Mouse (Mus musculus): ENCODE results near the gene Smarca2. TPM values are rescaled to one million over a fixed set of nuclear protein-coding genes. Genes with fewer than 3 reads are reported as not detected.

Gene Smarca2
- total and polyA plus RNA-seq, 2 experiments, result 23.9 to 79.7 TPM

DNA sequence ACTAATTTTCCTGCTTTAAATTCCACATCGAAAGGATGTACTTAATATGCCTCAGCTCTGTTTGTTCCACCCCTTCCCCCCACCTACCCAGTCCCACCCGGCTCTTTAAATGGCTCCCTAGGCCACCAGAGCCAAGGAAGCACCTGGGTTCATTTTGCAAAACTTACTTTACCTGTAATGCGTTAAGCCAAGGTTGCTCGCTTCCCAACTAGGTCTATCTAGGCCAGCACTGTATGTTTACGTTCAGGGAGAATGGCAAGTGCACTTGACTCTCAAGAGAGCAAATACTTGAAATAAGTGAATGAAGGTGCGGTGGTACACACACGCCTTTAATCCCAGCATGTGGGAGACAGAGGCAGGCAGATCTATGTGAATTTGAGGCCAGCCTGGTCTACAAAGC is 140.7 kb downstream of the Smarca2 start:
- no peak overlapping the region for H3K27ac ChIP-seq (replicated peaks; ENCODE audit: insufficient read depth, low read depth, low read length)
- no peak overlapping the region for H3K4me3 ChIP-seq (ENCODE audit: insufficient read depth, low read depth, low read length)
- TF ChIP-seq CTCF (IDR thresholded peaks at IDR 0.05; ENCODE audit: low read depth, low read length) (no peak), POLR2A (IDR thresholded peaks at IDR 0.05; ENCODE audit: extremely low read depth, insufficient read depth, low read length) (no peak)
- DNase-seq (ENCODE audit: extremely low read depth, low read depth, low spot score), result no peak
- H3K9ac ChIP-seq (ENCODE audit: low read depth, low read length), result no peak overlapping the region
- H3K27me3 ChIP-seq (ENCODE audit: control insufficient read depth, insufficient read depth, low read length), result no peaks in the 10 kb centered on the region
- peaks cover 2% of the 10 kb centered on the region; the same call in 1 of the 2 replicates for H3K36me3 ChIP-seq (ENCODE audit: control insufficient read depth, insufficient read depth, low read length)
- peaks cover 25% of the 10 kb centered on the region; the same call in 1 of the 2 replicates for H3K79me2 ChIP-seq (ENCODE audit: control insufficient read depth, insufficient read depth, low read length)
- 93% methylated on average over 7 of the region's 7 CpGs for WGBS
- peaks cover 15% of the 10 kb centered on the region; the same call in 1 of the 2 replicates for H3K4me1 ChIP-seq (ENCODE audit: control insufficient read depth, insufficient read depth, low read length)

DNA sequence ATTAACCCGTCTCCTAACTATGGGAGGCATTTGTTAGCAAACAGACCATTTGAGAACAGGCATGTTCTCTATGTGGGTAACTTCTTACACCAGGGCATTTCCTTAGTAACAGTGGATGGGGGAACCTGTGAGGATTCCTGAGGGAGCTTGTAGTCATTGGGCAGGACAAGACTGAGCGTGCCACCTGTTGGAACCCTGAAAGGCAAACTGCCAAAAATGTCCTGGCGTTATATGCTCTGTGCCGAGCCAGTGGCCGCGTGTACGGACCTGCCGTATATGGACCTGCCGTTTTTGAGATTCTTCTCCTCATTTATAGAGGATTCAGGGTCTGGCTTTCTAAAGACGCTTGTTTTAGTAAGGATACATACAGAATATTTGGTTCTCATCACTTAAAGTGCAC is 141.4 kb downstream of the Smarca2 start:
- Histone ChIP-seq H3K4me3 (ENCODE audit: insufficient read depth, low read depth, low read length) (no peak overlapping the region), H3K27me3 (ENCODE audit: control insufficient read depth, insufficient read depth, low read length) (no peaks in the 10 kb centered on the region), H3K36me3 (ENCODE audit: control insufficient read depth, insufficient read depth, low read length) (peaks cover 2% of the 10 kb centered on the region; the same call in 1 of the 2 replicates), H3K79me2 (ENCODE audit: control insufficient read depth, insufficient read depth, low read length) (peaks cover 20% of the 10 kb centered on the region; the same call in 1 of the 2 replicates), H3K9ac (ENCODE audit: low read depth, low read length) (no peak overlapping the region), H3K27ac (replicated peaks; ENCODE audit: insufficient read depth, low read depth, low read length) (no peak overlapping the region), H3K4me1 (ENCODE audit: control insufficient read depth, insufficient read depth, low read length) (peaks cover 15% of the 10 kb centered on the region; the same call in 1 of the 2 replicates)
- DNase-seq (ENCODE audit: extremely low read depth, low read depth, low spot score), result no peak
- 84% methylated on average over 10 of the region's 10 CpGs for WGBS
- TF ChIP-seq CTCF (IDR thresholded peaks at IDR 0.05; ENCODE audit: low read depth, low read length), result no peak
- TF ChIP-seq POLR2A (IDR thresholded peaks at IDR 0.05; ENCODE audit: extremely low read depth, insufficient read depth, low read length), result no peak

DNA sequence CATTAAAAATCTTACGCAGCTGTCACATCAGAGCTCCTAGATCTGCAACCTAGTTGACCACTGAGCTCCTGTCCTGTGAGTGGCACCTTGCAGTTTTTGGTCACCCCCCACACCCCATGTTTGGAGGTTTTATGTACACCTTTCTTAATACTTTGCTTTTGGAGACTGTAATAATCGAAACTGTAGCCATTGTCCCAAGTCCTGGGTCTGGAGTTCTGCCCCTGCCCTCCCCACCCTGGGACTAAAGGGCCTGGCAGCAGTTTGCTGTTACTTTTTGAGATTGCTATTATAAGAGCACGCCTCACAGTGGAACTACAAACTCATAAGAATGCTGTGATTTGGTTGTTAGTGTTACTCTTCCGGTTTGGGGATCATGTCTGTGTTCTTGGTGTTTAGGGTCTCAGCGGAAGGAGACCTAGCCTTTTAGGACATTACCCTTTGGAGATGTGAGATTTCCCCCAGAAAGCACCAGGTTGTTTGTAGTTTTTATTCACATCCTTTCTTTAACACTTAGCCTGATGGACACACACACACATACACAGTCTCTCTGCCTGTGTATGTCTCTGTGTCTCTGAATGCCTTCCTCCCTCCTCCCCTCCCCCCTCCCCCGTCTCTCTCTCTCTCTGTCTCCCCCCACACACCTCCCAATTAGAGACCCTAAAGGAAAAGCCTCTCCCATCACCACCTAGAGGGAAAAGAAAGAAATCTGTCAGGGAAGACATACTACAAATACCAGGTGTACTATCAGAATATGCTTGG is 142.0 kb downstream of the Smarca2 start:
- no peaks in the 10 kb centered on the region for H3K27me3 ChIP-seq (ENCODE audit: control insufficient read depth, insufficient read depth, low read length)
- H3K79me2 ChIP-seq (ENCODE audit: control insufficient read depth, insufficient read depth, low read length), result peaks cover 18% of the 10 kb centered on the region; the same call in 1 of the 2 replicates
- no peak for TF ChIP-seq CTCF (IDR thresholded peaks at IDR 0.05; ENCODE audit: low read depth, low read length)
- no peak for TF ChIP-seq POLR2A (IDR thresholded peaks at IDR 0.05; ENCODE audit: extremely low read depth, insufficient read depth, low read length)
- no peak overlapping the region for H3K9ac ChIP-seq (ENCODE audit: low read depth, low read length)
- H3K36me3 ChIP-seq (ENCODE audit: control insufficient read depth, insufficient read depth, low read length), result peaks cover 5% of the 10 kb centered on the region
- DNase-seq (ENCODE audit: extremely low read depth, low read depth, low spot score), result no peak
- 51% methylated on average over 6 of the region's 6 CpGs for WGBS
- H3K27ac ChIP-seq (replicated peaks; ENCODE audit: insufficient read depth, low read depth, low read length), result no peak overlapping the region
- H3K4me3 ChIP-seq (ENCODE audit: insufficient read depth, low read depth, low read length), result peak overlapping the region; percentile 85; the same call in 1 of the 2 replicates
- peaks cover 15% of the 10 kb centered on the region; the same call in 1 of the 2 replicates for H3K4me1 ChIP-seq (ENCODE audit: control insufficient read depth, insufficient read depth, low read length)

DNA sequence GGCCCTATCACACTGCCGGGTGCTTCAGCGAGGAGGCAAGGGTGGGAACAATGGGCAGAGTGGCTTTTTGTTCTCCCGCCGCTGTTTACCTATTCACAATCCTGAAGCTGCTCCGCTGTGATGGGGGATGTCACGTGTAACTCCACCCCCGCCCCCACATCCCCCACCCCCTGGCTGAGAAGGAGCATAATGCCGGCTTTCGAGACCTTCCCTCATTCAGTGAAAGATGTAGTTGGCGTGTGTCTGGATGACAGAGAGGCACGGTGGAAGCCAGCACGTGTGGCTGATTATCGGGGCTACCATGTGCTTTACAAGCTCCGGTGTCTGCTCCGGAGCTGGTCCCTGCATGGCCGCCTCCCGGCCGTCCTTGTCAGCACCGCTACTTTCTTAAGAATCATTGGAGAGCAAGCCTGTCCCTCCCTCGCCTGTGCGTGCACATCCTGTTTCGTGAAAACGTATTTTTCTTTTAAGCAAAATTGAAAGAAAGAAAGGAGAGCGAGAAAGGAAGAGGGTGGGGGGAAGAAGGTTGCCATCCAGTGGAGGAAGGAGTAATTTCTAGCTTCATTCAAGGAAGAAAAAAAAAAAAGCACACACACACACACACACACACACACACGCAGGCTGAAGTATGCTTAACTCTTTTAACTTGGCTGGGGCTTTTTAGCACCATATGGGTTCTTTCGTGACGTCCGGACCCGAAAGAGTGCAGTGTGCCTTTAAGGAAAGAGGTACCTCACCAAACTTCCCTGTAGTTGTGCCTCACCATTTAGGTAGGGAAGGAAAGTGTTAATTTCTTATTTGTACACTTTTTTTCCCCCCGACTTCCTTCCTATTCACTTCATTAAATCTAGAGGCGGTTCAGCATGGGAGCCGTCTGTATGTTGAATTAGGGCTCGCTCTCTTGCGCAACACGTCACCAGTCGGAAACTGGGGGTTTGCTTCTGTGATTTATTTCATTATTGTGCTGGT is 143.0 kb downstream of the Smarca2 start:
- Histone ChIP-seq H3K79me2 (ENCODE audit: control insufficient read depth, insufficient read depth, low read length) (peaks cover 16% of the 10 kb centered on the region; the same call in 1 of the 2 replicates), H3K9ac (ENCODE audit: low read depth, low read length) (peak overlapping the region; percentile 70), H3K36me3 (ENCODE audit: control insufficient read depth, insufficient read depth, low read length) (peaks cover 7% of the 10 kb centered on the region), H3K4me1 (ENCODE audit: control insufficient read depth, insufficient read depth, low read length) (peaks cover 20% of the 10 kb centered on the region), H3K4me3 (ENCODE audit: insufficient read depth, low read depth, low read length) (peak overlapping the region; percentile 85), H3K27ac (replicated peaks; ENCODE audit: insufficient read depth, low read depth, low read length) (peak overlapping the region; percentile 55), H3K27me3 (ENCODE audit: control insufficient read depth, insufficient read depth, low read length) (no peaks in the 10 kb centered on the region)
- TF ChIP-seq POLR2A (IDR thresholded peaks at IDR 0.05; ENCODE audit: extremely low read depth, insufficient read depth, low read length) (no peak), CTCF (IDR thresholded peaks at IDR 0.05; ENCODE audit: low read depth, low read length) (no peak)
- WGBS, result under 1% methylated on average over 36 of the region's 36 CpGs
- peak; percentile 63 for DNase-seq (ENCODE audit: extremely low read depth, low read depth, low spot score)

DNA sequence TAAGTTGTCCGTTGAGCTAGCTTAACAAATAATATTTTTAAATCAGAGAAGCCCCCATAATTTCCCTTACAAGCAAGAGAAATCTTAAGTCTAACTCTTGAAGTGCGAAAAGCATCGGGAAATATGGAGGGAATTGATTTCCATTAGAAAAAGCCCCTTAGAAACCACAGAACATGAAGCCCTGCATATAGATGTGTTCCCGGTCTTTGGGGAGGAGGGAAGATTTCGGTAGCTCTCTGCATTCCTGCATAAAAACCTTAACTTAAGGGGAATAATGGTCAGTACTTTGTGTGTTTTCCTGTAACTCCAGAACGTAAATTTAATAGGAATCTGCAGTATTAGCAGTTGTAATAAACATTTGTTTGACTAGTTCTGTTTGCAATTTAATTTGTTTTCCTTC is 143.8 kb downstream of the Smarca2 start:
- Histone ChIP-seq H3K4me3 (ENCODE audit: insufficient read depth, low read depth, low read length) (peak overlapping the region; percentile 40; the same call in 1 of the 2 replicates), H3K4me1 (ENCODE audit: control insufficient read depth, insufficient read depth, low read length) (peaks cover 26% of the 10 kb centered on the region), H3K27me3 (ENCODE audit: control insufficient read depth, insufficient read depth, low read length) (no peaks in the 10 kb centered on the region), H3K79me2 (ENCODE audit: control insufficient read depth, insufficient read depth, low read length) (peaks cover 13% of the 10 kb centered on the region; the same call in 1 of the 2 replicates), H3K36me3 (ENCODE audit: control insufficient read depth, insufficient read depth, low read length) (peaks cover 5% of the 10 kb centered on the region), H3K9ac (ENCODE audit: low read depth, low read length) (no peak overlapping the region; the same call in 1 of the 2 replicates), H3K27ac (replicated peaks; ENCODE audit: insufficient read depth, low read depth, low read length) (no peak overlapping the region)
- WGBS, result under 1% methylated on average over 6 of the region's 6 CpGs
- TF ChIP-seq POLR2A (IDR thresholded peaks at IDR 0.05; ENCODE audit: extremely low read depth, insufficient read depth, low read length) (no peak), CTCF (IDR thresholded peaks at IDR 0.05; ENCODE audit: low read depth, low read length) (no peak)
- DNase-seq (ENCODE audit: extremely low read depth, low read depth, low spot score), result peak; percentile 49
